Mouse (Mus musculus) MEL (cell line): ENCODE results near the gene Myt1l. TPM values are rescaled to one million over a fixed set of nuclear protein-coding genes. Genes with fewer than 3 reads are reported as not detected.

Experiments used
- DNase-seq: peaks from one replicate; pipeline ENCODE4 v3.0.0; 2011; ENCODE audit warnings: low read depth, low spot score
- H3K27ac ChIP-seq: 2 replicates; pipeline ENCODE4 v1.5.1; 2012; ENCODE audit warnings: low read depth, mild to moderate bottlenecking, control low read depth, low read length, moderate library complexity; ENCODE audit not compliant: control insufficient read depth
- H3K27me3 ChIP-seq, 2 experiments: fragments of 150-350 bp in 1 of 2; sonication (generic) in 1 of 2; 2 replicates each; pipeline ENCODE4 v1.6.1; 2012; ENCODE audit warnings: low read length in 2 of 2, mild to moderate bottlenecking in 2 of 2, improper control_type of control experiment in 1 of 2, moderate library complexity in 1 of 2; ENCODE audit not compliant: insufficient read depth in 2 of 2, control insufficient read depth in 1 of 2
- H3K36me3 ChIP-seq, 2 experiments: 2 replicates each; pipeline ENCODE4 v1.6.1; 2012 to 2014; ENCODE audit warnings: low read length in 2 of 2, improper control_type of control experiment in 1 of 2, inconsistent platforms in 1 of 2, mild to moderate bottlenecking in 1 of 2; ENCODE audit not compliant: insufficient read depth in 2 of 2, control insufficient read depth in 1 of 2
- H3K4me1 ChIP-seq, 2 experiments: fragments of 150-350 bp in 1 of 2; sonication (generic) in 1 of 2; 2 replicates each; pipeline ENCODE4 v1.6.1; 2012; ENCODE audit warnings: low read length in 2 of 2, improper control_type of control experiment in 1 of 2, mild to moderate bottlenecking in 1 of 2; ENCODE audit not compliant: insufficient read depth in 2 of 2, control insufficient read depth in 1 of 2
- H3K4me3 ChIP-seq, 2 experiments: fragments of 150-350 bp in 1 of 2; sonication (generic) in 1 of 2; 2 replicates each; pipeline ENCODE4 v1.5.1; 2012; ENCODE audit warnings: low read depth in 2 of 2, low read length in 2 of 2, mild to moderate bottlenecking in 2 of 2, moderate library complexity in 2 of 2, control low read depth in 1 of 2, improper control_type of control experiment in 1 of 2; ENCODE audit not compliant: control insufficient read depth in 1 of 2, insufficient read depth in 1 of 2
- H3K79me2 ChIP-seq: 2 replicates; pipeline ENCODE4 v1.6.1; 2012; ENCODE audit warnings: mild to moderate bottlenecking, low read length, moderate library complexity; ENCODE audit not compliant: control insufficient read depth, poor library complexity, insufficient read depth
- H3K9ac ChIP-seq: 2 replicates; pipeline ENCODE4 v1.6.1; 2012; ENCODE audit warnings: low read depth, mild to moderate bottlenecking, control low read depth, low read length, moderate library complexity; ENCODE audit not compliant: control insufficient read depth, poor library complexity, severe bottlenecking
- H3K9me3 ChIP-seq: fragments of 150-350 bp; sonication (generic); replicated peaks from 2 replicates; pipeline ENCODE4 v1.6.1; 2012; ENCODE audit warnings: mild to moderate bottlenecking, low read length, improper control_type of control experiment, moderate library complexity; ENCODE audit not compliant: insufficient read depth
- CHD2 ChIP-seq: IDR thresholded peaks from 2 replicates; pipeline ENCODE4 v1.6.1; 2011; ENCODE audit warnings: low read length, improper control_type of control experiment
- CTCF ChIP-seq, 3 experiments: IDR thresholded peaks in 2 of 3; conservative IDR thresholded peaks in 1 of 3; 2 replicates each; pipeline ENCODE4 v1.5.1; 2011 to 2012; ENCODE audit warnings: low read length in 3 of 3, low read depth in 2 of 3, mild to moderate bottlenecking in 2 of 3, improper control_type of control experiment in 1 of 3, inconsistent platforms in 1 of 3, mixed read lengths in 1 of 3, moderate library complexity in 1 of 3; ENCODE audit not compliant: control insufficient read depth in 1 of 3, insufficient read depth in 1 of 3, poor library complexity in 1 of 3, severe bottlenecking in 1 of 3
- E2F4 ChIP-seq: IDR thresholded peaks from 2 replicates; pipeline ENCODE4 v1.6.1; 2011; ENCODE audit warnings: low read depth, low read length, improper control_type of control experiment, borderline replicate concordance
- EP300 ChIP-seq, 2 experiments: IDR thresholded peaks; 2 replicates each; pipeline ENCODE4 v1.6.1; 2011; ENCODE audit warnings: improper control_type of control experiment in 2 of 2, low read length in 2 of 2, low read depth in 1 of 2, mild to moderate bottlenecking in 1 of 2
- GABPA ChIP-seq: IDR thresholded peaks from 2 replicates; pipeline ENCODE4 v1.6.1; 2012; ENCODE audit warnings: low read depth, mild to moderate bottlenecking, inconsistent platforms, low read length, improper control_type of control experiment, moderate library complexity
- JUND ChIP-seq: IDR thresholded peaks from 2 replicates; pipeline ENCODE4 v1.6.1; 2011; ENCODE audit warnings: low read depth, mild to moderate bottlenecking, improper control_type of control experiment, low read length
- KAT2A ChIP-seq: conservative IDR thresholded peaks from 2 replicates; pipeline ENCODE4 v1.6.1; 2012; ENCODE audit warnings: low read depth, low read length, improper control_type of control experiment, inconsistent platforms
- MAX ChIP-seq: IDR thresholded peaks from 2 replicates; pipeline ENCODE4 v1.6.1; 2011; ENCODE audit warnings: low read length, improper control_type of control experiment
- MEF2A ChIP-seq: IDR thresholded peaks from 2 replicates; pipeline ENCODE4 v1.6.1; 2014; ENCODE audit warnings: low read depth, mild to moderate bottlenecking, inconsistent platforms, low read length, improper control_type of control experiment; ENCODE audit not compliant: poor library complexity, insufficient replicate concordance, severe bottlenecking; ENCODE audit errors: extremely low read depth
- MXI1 ChIP-seq: IDR thresholded peaks from 2 replicates; pipeline ENCODE4 v1.6.1; 2011; ENCODE audit warnings: mild to moderate bottlenecking, low read depth, low read length, improper control_type of control experiment
- NELFE ChIP-seq: IDR thresholded peaks from 2 replicates; pipeline ENCODE4 v1.6.1; 2011; ENCODE audit warnings: low read depth, low read length, improper control_type of control experiment
- NRF1 ChIP-seq: IDR thresholded peaks from 2 replicates; pipeline ENCODE4 v1.6.1; 2014; ENCODE audit warnings: low read depth, mild to moderate bottlenecking, inconsistent platforms, low read length, improper control_type of control experiment, moderate library complexity; ENCODE audit not compliant: poor library complexity, insufficient read depth, severe bottlenecking
- POLR2AphosphoS5 ChIP-seq: IDR thresholded peaks from 2 replicates; pipeline ENCODE4 v1.6.1; 2012; ENCODE audit warnings: low read depth, borderline replicate concordance, mild to moderate bottlenecking, inconsistent platforms, low read length, moderate library complexity, mixed read lengths
- RCOR1 ChIP-seq: IDR thresholded peaks from 2 replicates; pipeline ENCODE4 v1.6.1; 2012; ENCODE audit warnings: low read depth, mild to moderate bottlenecking, inconsistent platforms, low read length, improper control_type of control experiment
- SMC3 ChIP-seq: IDR thresholded peaks from 2 replicates; pipeline ENCODE4 v1.6.1; 2011; ENCODE audit warnings: low read depth, low read length, improper control_type of control experiment
- UBTF ChIP-seq: IDR thresholded peaks from 2 replicates; pipeline ENCODE4 v1.6.1; 2012; ENCODE audit warnings: low read depth, mild to moderate bottlenecking, inconsistent platforms, low read length, improper control_type of control experiment, moderate library complexity, borderline replicate concordance; ENCODE audit not compliant: insufficient read depth
- USF1 ChIP-seq: IDR thresholded peaks from 2 replicates; pipeline ENCODE4 v1.6.1; 2014; ENCODE audit warnings: low read depth, mild to moderate bottlenecking, inconsistent platforms, low read length, improper control_type of control experiment, moderate library complexity
- USF2 ChIP-seq, 2 experiments: IDR thresholded peaks; 2 replicates each; pipeline ENCODE4 v1.6.1; 2011 to 2012; ENCODE audit warnings: improper control_type of control experiment in 2 of 2, low read length in 2 of 2, borderline replicate concordance in 1 of 2, inconsistent platforms in 1 of 2, low read depth in 1 of 2, mild to moderate bottlenecking in 1 of 2; ENCODE audit not compliant: insufficient read depth in 1 of 2
- ZMIZ1 ChIP-seq: IDR thresholded peaks from 2 replicates; pipeline ENCODE4 v1.6.1; 2012; ENCODE audit warnings: low read depth, mild to moderate bottlenecking, inconsistent platforms, low read length, improper control_type of control experiment, moderate library complexity
- ZNF384 ChIP-seq: IDR thresholded peaks from 2 replicates; pipeline ENCODE4 v1.6.1; 2012; ENCODE audit warnings: low read depth, mild to moderate bottlenecking, inconsistent platforms, low read length, improper control_type of control experiment
- polyA plus RNA-seq, 2 experiments: library from polyadenylated mRNA; stranded (reverse) in 1 of 2; unstranded in 1 of 2; fragments of >175 nt in 1 of 2; fragments of >200 nt in 1 of 2; gene quantifications; 2 replicates each; pipeline versions ENCODE4 v1.2.1 to v1.2.4; 2012; ENCODE audit warnings: low replicate concordance in 2 of 2, low read depth in 1 of 2; ENCODE audit not compliant: insufficient read length in 2 of 2, insufficient read depth in 1 of 2, missing spikeins in 1 of 2
- total RNA-seq: library from RNA; depleted of rRNA; stranded (reverse); fragments of 300-350 nt; gene quantifications from 2 replicates; pipeline ENCODE4 v1.2.3, GENCODE M21; 2012

Myt1l gene
- total and polyA plus RNA-seq, 3 experiments: not detected

GRCm38 (mm10) chr12:29599916-29600315, 71.7 kb downstream of the Myt1l start:
- no peaks in the 10 kb centered on the region for H3K27me3 ChIP-seq
- no peak for DNase-seq
- H3K9me3 ChIP-seq: no peaks in the 10 kb centered on the region
- H3K79me2 ChIP-seq: no peaks in the 10 kb centered on the region
- H3K4me1 ChIP-seq: no peaks in the 10 kb centered on the region
- TF ChIP-seq JUND (no peak), UBTF (no peak), MEF2A (no peak), NRF1 (no peak), KAT2A (no peak), ZNF384 (no peak), SMC3 (no peak), RCOR1 (no peak), CTCF (IDR thresholded peaks at IDR 0.05 in 2 of 3, conservative IDR thresholded peaks at IDR 0.05 in 1 of 3; ENCODE audit: control insufficient read depth in 1 of 3, insufficient read depth in 1 of 3, low read depth in 2 of 3, low read length in 3 of 3, poor library complexity in 1 of 3, severe bottlenecking in 1 of 3) (no peak), MXI1 (no peak), CHD2 (no peak), GABPA (no peak), EP300 (IDR thresholded peaks at IDR 0.05; ENCODE audit: low read depth in 1 of 2, low read length in 2 of 2) (no peak)
- H3K36me3 ChIP-seq: no peaks in the 10 kb centered on the region
- no peak overlapping the region for H3K27ac ChIP-seq
- no peak overlapping the region for H3K4me3 ChIP-seq
- no peak overlapping the region for H3K9ac ChIP-seq

GRCm38 (mm10) chr12:29601223-29601622, 73.0 kb downstream of the Myt1l start:
- H3K27ac ChIP-seq: no peak overlapping the region
- no peaks in the 10 kb centered on the region for H3K9me3 ChIP-seq

More at GRCm38 (mm10) chr12:29601223-29601622, 73.0 kb downstream of the Myt1l start:
- no peak for DNase-seq
- H3K79me2 ChIP-seq: no peaks in the 10 kb centered on the region
- no peak overlapping the region for H3K9ac ChIP-seq
- H3K27me3 ChIP-seq: no peaks in the 10 kb centered on the region
- no peaks in the 10 kb centered on the region for H3K4me1 ChIP-seq
- no peak for TF ChIP-seq RCOR1
- no peak for TF ChIP-seq SMC3
- no peak for TF ChIP-seq USF2 (IDR thresholded peaks at IDR 0.05; ENCODE audit: borderline replicate concordance in 1 of 2, insufficient read depth in 1 of 2, low read depth in 1 of 2, low read length in 2 of 2)
- no peak for TF ChIP-seq POLR2AphosphoS5
- TF ChIP-seq CTCF (IDR thresholded peaks at IDR 0.05 in 2 of 3, conservative IDR thresholded peaks at IDR 0.05 in 1 of 3; ENCODE audit: control insufficient read depth in 1 of 3, insufficient read depth in 1 of 3, low read depth in 2 of 3, low read length in 3 of 3, poor library complexity in 1 of 3, severe bottlenecking in 1 of 3): no peak
- no peak for TF ChIP-seq ZNF384
- no peak for TF ChIP-seq CHD2
- TF ChIP-seq MEF2A: no peak
- no peak for TF ChIP-seq EP300 (IDR thresholded peaks at IDR 0.05; ENCODE audit: low read depth in 1 of 2, low read length in 2 of 2)
- no peak for TF ChIP-seq USF1
- TF ChIP-seq MAX: no peak
- TF ChIP-seq NELFE: no peak
- TF ChIP-seq ZMIZ1: no peak
- no peak for TF ChIP-seq KAT2A
- TF ChIP-seq E2F4: no peak
- no peak overlapping the region for H3K4me3 ChIP-seq
- H3K36me3 ChIP-seq: no peaks in the 10 kb centered on the region
